Mouse (Mus musculus): ENCODE data around the gene Nhlh1. TPM values are rescaled to one million over a fixed set of nuclear protein-coding genes. Genes with fewer than 3 reads are reported as not detected.

Nhlh1 gene
- polyA plus RNA-seq, 1 experiment from 2014 or later: not detected

DNA sequence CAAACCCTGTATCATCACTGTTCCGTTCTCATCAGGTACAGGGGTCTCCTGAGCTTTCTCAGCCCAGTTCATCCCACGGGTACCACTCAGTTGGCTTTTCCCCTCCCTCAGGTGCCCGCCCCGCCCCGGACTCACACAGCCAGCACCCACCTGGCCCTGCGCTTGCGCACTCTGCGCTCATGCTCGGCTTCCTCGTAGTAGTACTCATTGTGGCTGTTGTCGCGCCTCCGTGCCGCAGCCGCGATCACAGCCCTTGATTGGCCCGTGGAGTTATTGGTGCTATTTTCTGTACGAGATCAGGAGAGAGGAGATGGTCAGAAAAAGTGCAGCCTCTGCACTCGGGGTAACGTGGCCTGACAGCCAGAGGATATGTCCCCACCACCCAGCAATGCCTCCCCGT, 49.6 kb downstream of the Nhlh1 start:
- no peaks in the 10 kb centered on the region for H3K27me3 ChIP-seq (replicated peaks; ENCODE audit: control insufficient read depth, insufficient read depth, low read length)
- 96% methylated on average over 21 of the region's 21 CpGs for WGBS
- DNase-seq (ENCODE audit: low spot score) (no peak), ATAC-seq (replicated peaks; ENCODE audit: low FRiP score, low TSS enrichment, low read depth) (no peak)
- H3K9me3 ChIP-seq (ENCODE audit: control insufficient read depth, low read length): no peaks in the 10 kb centered on the region
- no peak overlapping the region for H3K4me3 ChIP-seq (ENCODE audit: low read depth, low read length)
- no peak overlapping the region for H3K27ac ChIP-seq (ENCODE audit: low read depth)
- peaks cover 95% of the 10 kb centered on the region for H3K36me3 ChIP-seq (ENCODE audit: control insufficient read depth, insufficient read depth, low read length)
- no peaks in the 10 kb centered on the region for H3K4me1 ChIP-seq (replicated peaks; ENCODE audit: control insufficient read depth, insufficient read depth, low read length)
- H3K9ac ChIP-seq (ENCODE audit: low read length): no peak overlapping the region
- no peak overlapping the region for H3K4me2 ChIP-seq (ENCODE audit: low read length)

Other genes starting within 250 kb of the Nhlh1 start
- gene Cd84, start 217.9 kb downstream of the Nhlh1 start, polyA plus RNA-seq (2014; fragmentation: Nextera tagmentation; extraction: Ambion mirVana): 1.5 and 1.8 TPM in 2 replicates
- not detected in 2 replicates for gene Gm10521, start 161.9 kb downstream of the Nhlh1 start, polyA plus RNA-seq (2014; fragmentation: Nextera tagmentation; extraction: Ambion mirVana)
- 0.28 TPM in 1 of 2 replicates, not detected in the other for gene Slamf6, start 140.1 kb downstream of the Nhlh1 start, polyA plus RNA-seq (2014; fragmentation: Nextera tagmentation; extraction: Ambion mirVana)
- gene Vangl2, start 29.1 kb downstream of the Nhlh1 start, polyA plus RNA-seq (2014; fragmentation: Nextera tagmentation; extraction: Ambion mirVana): 13.9 and 15.4 TPM in 2 replicates
- gene Copa, start 25.0 kb upstream of the Nhlh1 start, polyA plus RNA-seq (2014; fragmentation: Nextera tagmentation; extraction: Ambion mirVana): 182 and 183 TPM in 2 replicates
- 140 TPM in 2 replicates for gene Ncstn, start 25.2 kb upstream of the Nhlh1 start, polyA plus RNA-seq (2014; fragmentation: Nextera tagmentation; extraction: Ambion mirVana)
- 140 TPM in 2 replicates for gene Pex19, start 69.2 kb upstream of the Nhlh1 start, polyA plus RNA-seq (2014; fragmentation: Nextera tagmentation; extraction: Ambion mirVana)
- 102 and 114 TPM in 2 replicates for gene Dcaf8, start 90.5 kb upstream of the Nhlh1 start, polyA plus RNA-seq (2014; fragmentation: Nextera tagmentation; extraction: Ambion mirVana)
- gene Pea15a, start 149.2 kb upstream of the Nhlh1 start, polyA plus RNA-seq (2014; fragmentation: Nextera tagmentation; extraction: Ambion mirVana): 87.4 and 93.1 TPM in 2 replicates
- 19.1 and 20.4 TPM in 2 replicates for gene Casq1, start 162.3 kb upstream of the Nhlh1 start, polyA plus RNA-seq (2014; fragmentation: Nextera tagmentation; extraction: Ambion mirVana)
- not detected in 2 replicates for gene Atp1a4, start 200.8 kb upstream of the Nhlh1 start, polyA plus RNA-seq (2014; fragmentation: Nextera tagmentation; extraction: Ambion mirVana)
- 47.6 and 48.5 TPM in 2 replicates for gene Igsf8, start 204.1 kb upstream of the Nhlh1 start, polyA plus RNA-seq (2014; fragmentation: Nextera tagmentation; extraction: Ambion mirVana)
- gene Atp1a2, start 240.5 kb upstream of the Nhlh1 start, polyA plus RNA-seq (2014; fragmentation: Nextera tagmentation; extraction: Ambion mirVana): 1.6 and 1.7 TPM in 2 replicates

All from intestine, embryonic 14.5 days (tissue).